Mouse (Mus musculus): Measurements from ENCODE around the gene Lif.

Lif gene

GRCm38 (mm10) chr11:4299735-4300474 lies 42.5 kb downstream of the Lif start:
- DNase-seq, result no peak

GRCm38 (mm10) chr11:4300683-4301082 lies 43.3 kb downstream of the Lif start:
- DNase-seq, result no peak

GRCm38 (mm10) chr11:4302363-4302913 lies 45.1 kb downstream of the Lif start:
- DNase-seq, result no peak

- no peak for DNase-seq
Observed at GRCm38 (mm10) chr11:4303033-4303432, 45.7 kb downstream of the Lif start.

GRCm38 (mm10) chr11:4304203-4304602 lies 46.8 kb downstream of the Lif start:
- DNase-seq, result no peak

- no peak for DNase-seq
Observed at GRCm38 (mm10) chr11:4305090-4305489, 47.7 kb downstream of the Lif start.

GRCm38 (mm10) chr11:4306086-4306485 lies 48.7 kb downstream of the Lif start:
- DNase-seq, result no peak

- no peak for DNase-seq
Observed at GRCm38 (mm10) chr11:4308060-4308513, 50.7 kb downstream of the Lif start.

- peak; percentile 51 for DNase-seq
Observed at GRCm38 (mm10) chr11:4308514-4309450, 51.4 kb downstream of the Lif start.

GRCm38 (mm10) chr11:4309613-4310012 lies 52.3 kb downstream of the Lif start:
- no peak for DNase-seq

GRCm38 (mm10) chr11:4310324-4310723 lies 53.0 kb downstream of the Lif start:
- DNase-seq, result no peak

- DNase-seq, result no peak
Observed at GRCm38 (mm10) chr11:4312180-4312579, 54.8 kb downstream of the Lif start.

- no peak for DNase-seq
Observed at GRCm38 (mm10) chr11:4317287-4317686, 59.9 kb downstream of the Lif start.

- DNase-seq, result no peak
Observed at GRCm38 (mm10) chr11:4318011-4318410, 60.7 kb downstream of the Lif start.

GRCm38 (mm10) chr11:4319212-4319955 lies 62.0 kb downstream of the Lif start:
- DNase-seq, result no peak

GRCm38 (mm10) chr11:4320876-4321275 lies 63.5 kb downstream of the Lif start:
- DNase-seq, result no peak

All from cerebellum, adult 9-11 months (tissue).